7 mouse cellular contexts compared by ENCODE assay signal in the genomic region with DNA sequence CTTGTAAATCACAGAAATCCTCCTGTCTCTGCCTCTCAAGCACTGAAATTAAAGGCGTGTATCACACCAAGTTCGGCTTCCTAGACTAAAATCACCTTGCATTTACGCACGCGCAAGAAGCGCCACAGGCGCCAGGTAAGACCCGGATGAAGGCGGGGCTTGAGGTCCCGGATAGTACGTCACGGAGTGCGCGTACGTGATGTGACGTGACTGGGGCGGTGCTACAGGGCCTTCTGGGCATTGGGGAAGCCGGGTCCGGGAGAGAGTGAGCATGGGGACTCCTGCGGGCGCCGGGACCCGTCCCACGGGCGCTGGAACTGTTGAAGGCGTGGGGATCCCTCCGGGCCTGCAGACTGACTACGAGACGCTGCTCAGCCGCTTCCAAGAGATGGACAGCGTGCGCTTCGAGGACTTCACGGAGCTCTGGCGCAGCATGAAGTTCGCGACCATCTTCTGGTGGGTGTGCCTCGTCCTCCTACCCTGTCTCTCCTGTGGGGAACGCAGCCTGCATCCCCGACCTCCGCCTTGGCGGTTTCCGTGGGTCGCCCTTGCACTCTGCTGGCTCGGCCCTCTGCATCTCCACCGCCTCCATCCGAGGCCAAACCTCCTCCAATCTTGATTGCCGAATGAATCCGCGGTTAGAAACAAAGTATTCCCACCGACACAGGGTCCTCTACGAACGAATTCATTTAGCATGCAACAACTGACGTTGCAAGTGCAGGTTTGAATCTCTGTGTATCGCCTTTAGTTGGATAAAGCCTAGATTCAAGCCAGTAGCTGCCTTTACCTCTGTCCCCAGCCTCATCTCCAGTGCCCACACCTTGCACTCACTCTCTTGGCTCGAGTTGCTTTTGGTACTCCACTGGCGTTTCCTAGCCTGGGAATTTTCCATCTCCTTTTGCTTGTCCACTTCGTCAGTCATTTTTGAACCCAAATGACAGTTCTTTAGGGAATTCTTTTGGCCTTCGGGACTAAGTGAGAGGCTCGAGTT. TPM values are rescaled to one million over a fixed set of nuclear protein-coding genes. Genes with fewer than 3 reads are reported as not detected.
A peak's percentile ranks its signal among the peaks of the same experiment; 100 is the strongest.
DNase-seq lines count a peak whose midpoint lies in the region; ATAC-seq lines count a peak whose summit lies in the region.

A gene (plus strand): TSS at position 191 of the 991 bp plus-strand sequence.

- peak; percentile 96 for DNase-seq in adrenal gland, postnatal 25 days
- DNase-seq in heart, adult 11 months, result peak; percentile 100
- peak; percentile 98 for DNase-seq in kidney, adult 18-20 months
- peak; percentile 98 for DNase-seq in limb, embryonic 11.5 days (ENCODE audit: low spot score)
- peak; percentile 99 for DNase-seq in midbrain, embryonic 14.5 days
- DNase-seq in spleen, adult 18-20 months, result peak; percentile 93 to 98

- peak within 1 kb of the TSS; percentile 88 for H3K4me3 ChIP-seq in embryonic facial prominence, embryonic 12.5 days
- H3K4me3 ChIP-seq in limb, embryonic 11.5 days (ENCODE audit: low read depth, low read length), result peak within 1 kb of the TSS; percentile 91
- H3K4me3 ChIP-seq in midbrain, embryonic 14.5 days (replicated peaks; ENCODE audit: low read depth, low read length), result peak within 1 kb of the TSS; percentile 76

- H3K27me3 ChIP-seq in embryonic facial prominence, embryonic 12.5 days, result no peaks in the 10 kb centered on the region
- H3K27me3 ChIP-seq in limb, embryonic 11.5 days (ENCODE audit: control insufficient read depth, insufficient read depth, low read length), result no peaks in the 10 kb centered on the region
- no peaks in the 10 kb centered on the region for H3K27me3 ChIP-seq in midbrain, embryonic 14.5 days (ENCODE audit: control insufficient read depth, insufficient read depth, low read length)

- H3K27ac ChIP-seq in embryonic facial prominence, embryonic 12.5 days, result peak within 1 kb of the TSS; percentile 77
- 0 out of 2 replicates have a peak within 1 kb of the TSS, but pooled peaks have one; percentile 33 for H3K27ac ChIP-seq in limb, embryonic 11.5 days (replicated peaks; ENCODE audit: low read depth, low read length)
- peak within 1 kb of the TSS; percentile 81 for H3K27ac ChIP-seq in midbrain, embryonic 14.5 days (replicated peaks; ENCODE audit: low read depth, low read length)

- H3K9ac ChIP-seq in embryonic facial prominence, embryonic 12.5 days, result peak within 1 kb of the TSS; percentile 91
- H3K9ac ChIP-seq in limb, embryonic 11.5 days (ENCODE audit: low read length), result peak within 1 kb of the TSS; percentile 87
- H3K9ac ChIP-seq in midbrain, embryonic 14.5 days (replicated peaks; ENCODE audit: low read length), result peak within 1 kb of the TSS; percentile 78

- peaks cover 6% of the 10 kb centered on the region; the same call in 1 of the 2 replicates for H3K4me1 ChIP-seq in embryonic facial prominence, embryonic 12.5 days
- 0 out of 2 replicates have a peak, but pooled peaks cover 7% of the 10 kb centered on the region for H3K4me1 ChIP-seq in limb, embryonic 11.5 days (ENCODE audit: control insufficient read depth, insufficient read depth, low read length)
- H3K4me1 ChIP-seq in midbrain, embryonic 14.5 days (ENCODE audit: control insufficient read depth, insufficient read depth, low read length), result peaks cover 11% of the 10 kb centered on the region

- 2% methylated on average over 60 of the region's 60 CpGs for WGBS in embryonic facial prominence, embryonic 12.5 days
- 1% methylated on average over 60 of the region's 60 CpGs for WGBS in limb, embryonic 11.5 days
- 1% methylated on average over 60 of the region's 60 CpGs for WGBS in midbrain, embryonic 14.5 days

- peak; percentile 99 for ATAC-seq in embryonic facial prominence, embryonic 12.5 days (ENCODE audit: insufficient number of reproducible peaks, insufficient read depth, low FRiP score, low TSS enrichment)
- peak; percentile 99 for ATAC-seq in limb, embryonic 11.5 days (ENCODE audit: insufficient number of reproducible peaks, low FRiP score, low TSS enrichment, low read depth)
- ATAC-seq in midbrain, embryonic 14.5 days (ENCODE audit: low FRiP score, low TSS enrichment), result peak; percentile 100

- peak within 1 kb of the TSS; percentile 72 for H3K4me2 ChIP-seq in embryonic facial prominence, embryonic 12.5 days (replicated peaks)
- peak within 1 kb of the TSS; percentile 82 for H3K4me2 ChIP-seq in limb, embryonic 11.5 days (ENCODE audit: low read depth, severe bottlenecking)
- H3K4me2 ChIP-seq in midbrain, embryonic 14.5 days (ENCODE audit: low read length), result peak within 1 kb of the TSS; percentile 76

- H3K9me3 ChIP-seq in embryonic facial prominence, embryonic 12.5 days, result no peaks in the 10 kb centered on the region
- no peaks in the 10 kb centered on the region for H3K9me3 ChIP-seq in limb, embryonic 11.5 days (ENCODE audit: control insufficient read depth, low read length)
- no peaks in the 10 kb centered on the region for H3K9me3 ChIP-seq in midbrain, embryonic 14.5 days (ENCODE audit: control insufficient read depth, low read length)

- H3K36me3 ChIP-seq in embryonic facial prominence, embryonic 12.5 days, result peaks cover 19% of the 10 kb centered on the region
- peaks cover 4% of the 10 kb centered on the region; the same call in 1 of the 2 replicates for H3K36me3 ChIP-seq in limb, embryonic 11.5 days (ENCODE audit: control insufficient read depth, insufficient read depth, low read length)
- H3K36me3 ChIP-seq in midbrain, embryonic 14.5 days (ENCODE audit: control insufficient read depth, insufficient read depth, low read length), result peaks cover 19% of the 10 kb centered on the region

RNA-seq across cellular contexts. Expression of the gene that starts here (rescaled TPM):
- total RNA-seq in adrenal gland, postnatal 25 days (2021), result 13.1 and 24.1 TPM in 2 replicates
- polyA plus RNA-seq in embryonic facial prominence, embryonic 12.5 days (2016; fragmentation: Nextera tagmentation; extraction: Ambion mirVana), result 23.6 and 25.2 TPM in 2 replicates
- 19.2 and 22.2 TPM in 2 replicates for polyA plus RNA-seq in limb, embryonic 11.5 days (2014; fragmentation: Nextera tagmentation; extraction: Ambion mirVana)
- 34.8 and 38.4 TPM in 2 replicates for polyA plus RNA-seq in midbrain, embryonic 14.5 days (2014; fragmentation: Nextera tagmentation; extraction: Ambion mirVana)

Comparison
In these comparisons a context has a peak if more than half of its experiments do, and no peak if none do; other contexts are left out.
1. Peak in every context shown above with its lines: DNase-seq, ATAC-seq, H3K4me3 ChIP-seq and H3K27ac ChIP-seq.